Mouse (Mus musculus): ENCODE data around the gene Tmem204.

GRCm38 (mm10) chr17:25111220-25111619 lies 27.8 kb upstream of the Tmem204 start:
- TF ChIP-seq CTCF (IDR thresholded peaks at IDR 0.05; ENCODE audit: low read depth, low read length) (no peak), POLR2A (IDR thresholded peaks at IDR 0.05; ENCODE audit: borderline replicate concordance, low read depth, low read length) (no peak)
